ENCODE assay signal across 8 mouse cellular contexts in genomic region chr13:69536021-69536420, GRCm38 (mm10). TPM values are rescaled to one million over a fixed set of nuclear protein-coding genes. Genes with fewer than 3 reads are reported as not detected.
DNase-seq lines count a peak whose midpoint lies in the region; ATAC-seq lines count a peak whose summit lies in the region.

No protein-coding gene starts in this region.

- no peaks in the 10 kb centered on the region for H3K36me3 ChIP-seq in heart, embryonic 14.5 days (ENCODE audit: control insufficient read depth, insufficient read depth, low read length)
- no peaks in the 10 kb centered on the region for H3K36me3 ChIP-seq in embryonic facial prominence, embryonic 12.5 days
- H3K36me3 ChIP-seq in hindbrain, embryonic 16.5 days (ENCODE audit: control insufficient read depth, insufficient read depth, low read length) = no peaks in the 10 kb centered on the region
- H3K36me3 ChIP-seq in midbrain, embryonic 11.5 days (ENCODE audit: control insufficient read depth, insufficient read depth, low read length) = no peaks in the 10 kb centered on the region

- no peaks in the 10 kb centered on the region for H3K27me3 ChIP-seq in heart, embryonic 14.5 days (ENCODE audit: control insufficient read depth, insufficient read depth, low read length)
- no peaks in the 10 kb centered on the region for H3K27me3 ChIP-seq in embryonic facial prominence, embryonic 12.5 days
- no peaks in the 10 kb centered on the region for H3K27me3 ChIP-seq in hindbrain, embryonic 16.5 days (replicated peaks; ENCODE audit: control insufficient read depth, insufficient read depth, low read length)
- H3K27me3 ChIP-seq in midbrain, embryonic 11.5 days (ENCODE audit: control insufficient read depth, insufficient read depth, low read length) = no peaks in the 10 kb centered on the region

- H3K4me3 ChIP-seq in heart, embryonic 14.5 days (ENCODE audit: control insufficient read depth in 1 of 2, insufficient read depth in 1 of 2, low read depth in 1 of 2, low read length in 2 of 2) = no peak overlapping the region
- H3K4me3 ChIP-seq in embryonic facial prominence, embryonic 12.5 days = no peak overlapping the region
- no peak overlapping the region for H3K4me3 ChIP-seq in hindbrain, embryonic 16.5 days (ENCODE audit: low read length)
- H3K4me3 ChIP-seq in midbrain, embryonic 11.5 days (ENCODE audit: low read depth, low read length) = no peak overlapping the region

- H3K9ac ChIP-seq in heart, embryonic 14.5 days (ENCODE audit: low read length) = peak overlapping the region; percentile 99; the same call in 1 of the 2 replicates
- no peak overlapping the region for H3K9ac ChIP-seq in embryonic facial prominence, embryonic 12.5 days
- H3K9ac ChIP-seq in hindbrain, embryonic 16.5 days (ENCODE audit: low read depth, low read length) = no peak overlapping the region
- no peak overlapping the region for H3K9ac ChIP-seq in midbrain, embryonic 11.5 days (ENCODE audit: low read length)

- peak overlapping the region; percentile 97 for H3K4me2 ChIP-seq in heart, embryonic 14.5 days (ENCODE audit: low read length)
- H3K4me2 ChIP-seq in embryonic facial prominence, embryonic 12.5 days (replicated peaks) = peak overlapping the region; percentile 66
- peak overlapping the region; percentile 72; the same call in 1 of the 2 replicates for H3K4me2 ChIP-seq in hindbrain, embryonic 16.5 days (ENCODE audit: low read length)
- peak overlapping the region; percentile 92; the same call in 1 of the 2 replicates for H3K4me2 ChIP-seq in midbrain, embryonic 11.5 days

- peaks cover 28 to 57% of the 10 kb centered on the region in 2 experiments for H3K4me1 ChIP-seq in heart, embryonic 14.5 days (ENCODE audit: control insufficient read depth in 2 of 2, insufficient read depth in 2 of 2, low read length in 2 of 2)
- H3K4me1 ChIP-seq in embryonic facial prominence, embryonic 12.5 days = peaks cover 44% of the 10 kb centered on the region
- peaks cover 31% of the 10 kb centered on the region for H3K4me1 ChIP-seq in hindbrain, embryonic 16.5 days (ENCODE audit: control insufficient read depth, insufficient read depth, low read depth, low read length)
- H3K4me1 ChIP-seq in midbrain, embryonic 11.5 days (ENCODE audit: control insufficient read depth, insufficient read depth, low read length) = peaks cover 30% of the 10 kb centered on the region

- no peaks in the 10 kb centered on the region for H3K9me3 ChIP-seq in heart, embryonic 14.5 days (ENCODE audit: control insufficient read depth, low read length)
- no peaks in the 10 kb centered on the region for H3K9me3 ChIP-seq in embryonic facial prominence, embryonic 12.5 days
- no peaks in the 10 kb centered on the region for H3K9me3 ChIP-seq in hindbrain, embryonic 16.5 days (ENCODE audit: control insufficient read depth, low read length)
- H3K9me3 ChIP-seq in midbrain, embryonic 11.5 days (ENCODE audit: control insufficient read depth, low read length) = no peaks in the 10 kb centered on the region

- no peak for ATAC-seq in heart, embryonic 14.5 days (ENCODE audit: insufficient number of reproducible peaks, insufficient read depth, low FRiP score, low read depth)
- ATAC-seq in embryonic facial prominence, embryonic 12.5 days (ENCODE audit: insufficient number of reproducible peaks, insufficient read depth, low FRiP score, low TSS enrichment) = no peak
- no peak for ATAC-seq in hindbrain, embryonic 16.5 days
- ATAC-seq in midbrain, embryonic 11.5 days (ENCODE audit: low FRiP score) = no peak
- no peak for ATAC-seq in granulocyte monocyte progenitor cell, adult 5-6 weeks (replicated peaks; ENCODE audit: poor library complexity, severe bottlenecking)

- 0 out of 4 replicates have a peak overlapping the region, but pooled peaks of 1 of the 2 experiments have one; percentile 97 for H3K27ac ChIP-seq in heart, embryonic 14.5 days (replicated peaks in 1 of 2; ENCODE audit: control insufficient read depth in 1 of 2, insufficient read depth in 1 of 2, low read depth in 2 of 2, low read length in 2 of 2)
- no peak overlapping the region for H3K27ac ChIP-seq in embryonic facial prominence, embryonic 12.5 days
- no peak overlapping the region for H3K27ac ChIP-seq in hindbrain, embryonic 16.5 days (ENCODE audit: low read depth, low read length)
- no peak overlapping the region for H3K27ac ChIP-seq in midbrain, embryonic 11.5 days (ENCODE audit: low read depth, low read length)

- no peak for DNase-seq in heart, adult 18-20 months
- peak; percentile 62 for DNase-seq in midbrain, embryonic 11.5 days (ENCODE audit: low spot score, missing footprints)
- DNase-seq in adrenal gland, postnatal 4 days (ENCODE audit: low spot score in 2 of 2) = no peak
- DNase-seq in left cerebral cortex, postnatal 36 days (ENCODE audit: low spot score in 2 of 2) = no peak

- intact Hi-C loops in left cerebral cortex, postnatal 36 days (cut with DNase I) = loop anchor here (5.0 kb wide), 1 partner anchor 76 kb away; the partner anchor contains the start of gene Srd5a1

- 75% methylated on average over 4 of the region's 4 CpGs for WGBS in heart, embryonic 14.5 days
- 65% methylated on average over 4 of the region's 4 CpGs for WGBS in embryonic facial prominence, embryonic 12.5 days
- WGBS in hindbrain, embryonic 16.5 days = 86% methylated on average over 4 of the region's 4 CpGs
- 83% methylated on average over 4 of the region's 4 CpGs for WGBS in midbrain, embryonic 11.5 days

RNA-seq across cellular contexts. Expression of gene Tent4a, which starts 1.6 kb away (rescaled TPM):
- 5.5 and 5.6 TPM in 2 replicates for polyA plus RNA-seq in heart, embryonic 14.5 days (2014; fragmentation: Nextera tagmentation; extraction: Ambion mirVana)
- 10 to 100 TPM; 10.4 to 11.1 TPM for total RNA-seq in heart, adult 18-20 months (2021)
- polyA plus RNA-seq in embryonic facial prominence, embryonic 12.5 days (2016; fragmentation: Nextera tagmentation; extraction: Ambion mirVana) = 6.2 and 6.6 TPM in 2 replicates
- polyA plus RNA-seq in hindbrain, embryonic 16.5 days (2015; fragmentation: Nextera tagmentation; extraction: Ambion mirVana) = 5.7 and 6.4 TPM in 2 replicates
- polyA plus RNA-seq in midbrain, embryonic 11.5 days (2014; fragmentation: Nextera tagmentation; extraction: Ambion mirVana) = 6.8 and 7.5 TPM in 2 replicates
- 9.0 and 10.6 TPM in 2 replicates for total RNA-seq in granulocyte monocyte progenitor cell, adult 5-6 weeks (2014; fragmentation: Nextera tagmentation)
- 10.9 and 11.4 TPM in 2 replicates for total RNA-seq in granulocyte monocyte progenitor cell, adult 5-6 weeks (2017)
- 10 to 100 TPM; 26.2 to 28.3 TPM for total RNA-seq in adrenal gland, postnatal 4 days (2021)
- total RNA-seq in left cerebral cortex, postnatal 36 days (2021) = 10 to 100 TPM; 40.2 to 43.4 TPM

RNA-seq across cellular contexts. Expression of gene Nsun2, which starts 2.5 kb away (rescaled TPM):
- 61.3 and 64.2 TPM in 2 replicates for polyA plus RNA-seq in heart, embryonic 14.5 days (2014; fragmentation: Nextera tagmentation; extraction: Ambion mirVana)
- total RNA-seq in heart, adult 18-20 months (2021) = 10 to 100 TPM; 47.1 to 49.1 TPM
- 124 TPM in 2 replicates for polyA plus RNA-seq in embryonic facial prominence, embryonic 12.5 days (2016; fragmentation: Nextera tagmentation; extraction: Ambion mirVana)
- polyA plus RNA-seq in hindbrain, embryonic 16.5 days (2015; fragmentation: Nextera tagmentation; extraction: Ambion mirVana) = 73.8 and 77.7 TPM in 2 replicates
- polyA plus RNA-seq in midbrain, embryonic 11.5 days (2014; fragmentation: Nextera tagmentation; extraction: Ambion mirVana) = 122 and 125 TPM in 2 replicates
- total RNA-seq in granulocyte monocyte progenitor cell, adult 5-6 weeks (2014; fragmentation: Nextera tagmentation) = 117 and 132 TPM in 2 replicates
- 217 and 233 TPM in 2 replicates for total RNA-seq in granulocyte monocyte progenitor cell, adult 5-6 weeks (2017)
- total RNA-seq in adrenal gland, postnatal 4 days (2021) = 10 to 100 TPM; 79.0 to 85.1 TPM
- 10 to 100 TPM; 75.5 to 77.9 TPM for total RNA-seq in left cerebral cortex, postnatal 36 days (2021)
